Mouse (Mus musculus) kidney, adult 2 months (tissue): Measurements from ENCODE around the gene Asxl1.

Source experiments
- CTCF ChIP-seq: fragments of 200-500 bp; conservative IDR thresholded peaks from 2 replicates; pipeline ENCODE4 v1.5.1; 2011; ENCODE audit warnings: low read depth, mild to moderate bottlenecking, control low read depth, low read length, moderate library complexity, mixed read lengths; ENCODE audit not compliant: insufficient read depth, insufficient read length
- POLR2A ChIP-seq: fragments of 200-500 bp; IDR thresholded peaks from one replicate; pipeline ENCODE4 v1.6.1; 2011; ENCODE audit warnings: low read depth, low read length, control low read depth

DNA sequence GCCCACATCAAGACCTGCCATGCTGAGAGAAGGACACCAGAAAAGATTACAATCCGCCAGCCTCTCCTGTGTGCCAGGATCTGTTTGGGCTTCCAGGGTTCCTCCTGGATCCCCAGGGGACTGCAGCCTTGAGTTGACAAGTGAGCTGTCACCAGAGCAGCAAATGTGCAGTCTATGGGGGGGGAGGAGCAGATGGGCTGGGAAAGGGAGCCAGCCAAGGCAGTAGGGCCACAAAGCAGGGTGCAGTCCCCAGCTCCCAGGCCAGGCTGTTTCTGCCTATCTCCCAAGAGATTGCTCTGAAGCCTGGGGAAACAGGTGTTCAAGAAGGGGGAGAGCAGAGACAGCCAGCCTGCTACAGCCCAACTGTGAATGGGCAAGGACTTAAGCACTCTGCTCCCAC is 72.8 kb downstream of the Asxl1 start:
- TF ChIP-seq POLR2A (no peak), CTCF (no peak)
